ENCODE assay signal across 17 mouse cellular contexts in the genomic region with DNA sequence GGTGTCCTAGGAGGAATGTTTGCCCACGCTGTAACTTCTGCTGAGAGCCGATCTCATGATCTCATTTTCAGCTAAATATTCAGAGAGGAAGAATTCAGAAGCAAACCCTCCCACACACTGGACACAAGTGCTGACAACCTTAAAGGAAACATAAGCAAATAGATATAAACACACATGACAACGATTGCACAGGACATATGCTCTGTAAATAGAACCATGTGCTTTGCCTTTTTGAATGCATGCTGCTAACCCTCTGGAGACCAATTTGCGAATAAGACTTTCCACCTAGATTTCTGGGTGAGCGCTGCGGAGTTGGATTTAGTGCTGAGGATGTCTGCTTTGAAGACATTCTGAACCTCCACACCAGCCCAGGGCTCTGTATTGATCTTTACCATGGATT.
DNase-seq lines count a peak whose midpoint lies in the region; ATAC-seq lines count a peak whose summit lies in the region.
"Had no signal": no experiment of that assay in that cellular context is flagged by ENCODE, and none has a peak within 500 bp of the region (broad histone marks: within the 10 kb centered on the region; RNA-seq: fewer than 3 reads in every experiment).

No protein-coding gene starts in this region.

- peak; percentile 43; the same call in 1 of the 2 replicates for ATAC-seq in forebrain, embryonic 13.5 days
- no peak for ATAC-seq in forebrain, embryonic 12.5 days (ENCODE audit: low FRiP score)
- ATAC-seq: inflammation-experienced regulatory T-cells, adult 6 months; intestine, postnatal 0 days had no signal

- no peak overlapping the region for H3K4me3 ChIP-seq in forebrain, embryonic 13.5 days
- no peak overlapping the region for H3K4me3 ChIP-seq in forebrain, embryonic 12.5 days (replicated peaks)
- H3K4me3 ChIP-seq: heart, embryonic 13.5 days; hindbrain, embryonic 12.5 days had no signal

- no peak overlapping the region for H3K27ac ChIP-seq in forebrain, embryonic 13.5 days
- H3K27ac ChIP-seq in forebrain, embryonic 12.5 days, result no peak overlapping the region
- H3K27ac ChIP-seq: heart, embryonic 13.5 days; hindbrain, embryonic 12.5 days had no signal

- no peak overlapping the region for H3K9ac ChIP-seq in forebrain, embryonic 13.5 days
- H3K9ac ChIP-seq in forebrain, embryonic 12.5 days, result no peak overlapping the region
- H3K9ac ChIP-seq: heart, embryonic 13.5 days; hindbrain, embryonic 12.5 days had no signal

- peak; percentile 18 for DNase-seq in heart, adult 11 months
- no peak for DNase-seq in heart, postnatal 10 days
- DNase-seq in right cerebral cortex, adult 18-20 months, result peak; percentile 3
- no peak for DNase-seq in right cerebral cortex, postnatal 10 days (ENCODE audit: low spot score in 2 of 2)
- DNase-seq in cerebellum, adult 9-11 months, result no peak
- DNase-seq: adrenal gland, postnatal 10 days; cerebellum, adult 11-12 months; cerebellum, adult 9-10 months; cerebellum, postnatal 36 days; gastrocnemius, postnatal 14 days; heart, postnatal 4 days had no signal

- intact Hi-C loops in heart, postnatal 10 days (cut with DNase I), result no loop called here

- H3K4me1 ChIP-seq in forebrain, embryonic 13.5 days, result no peaks in the 10 kb centered on the region
- no peaks in the 10 kb centered on the region for H3K4me1 ChIP-seq in forebrain, embryonic 12.5 days
- H3K4me1 ChIP-seq: heart, embryonic 13.5 days had no signal

- no peaks in the 10 kb centered on the region for H3K9me3 ChIP-seq in forebrain, embryonic 13.5 days (replicated peaks)
- H3K9me3 ChIP-seq in forebrain, embryonic 12.5 days, result no peaks in the 10 kb centered on the region
- H3K9me3 ChIP-seq: heart, embryonic 13.5 days; hindbrain, embryonic 12.5 days had no signal

- WGBS in forebrain, embryonic 13.5 days, result 70% methylated on average over 6 of the region's 6 CpGs
- 66% methylated on average over 6 of the region's 6 CpGs for WGBS in forebrain, embryonic 12.5 days

- no peaks in the 10 kb centered on the region for H3K36me3 ChIP-seq in forebrain, embryonic 13.5 days (ENCODE audit: poor library complexity, severe bottlenecking)
- no peaks in the 10 kb centered on the region for H3K36me3 ChIP-seq in forebrain, embryonic 12.5 days (replicated peaks)
- H3K36me3 ChIP-seq: heart, embryonic 13.5 days; hindbrain, embryonic 12.5 days had no signal

- no peaks in the 10 kb centered on the region for H3K27me3 ChIP-seq in forebrain, embryonic 13.5 days
- no peaks in the 10 kb centered on the region for H3K27me3 ChIP-seq in forebrain, embryonic 12.5 days
- H3K27me3 ChIP-seq: heart, embryonic 13.5 days; hindbrain, embryonic 12.5 days had no signal

- H3K4me2 ChIP-seq in forebrain, embryonic 13.5 days, result no peak overlapping the region
- H3K4me2 ChIP-seq in forebrain, embryonic 12.5 days, result no peak overlapping the region
- H3K4me2 ChIP-seq: heart, embryonic 13.5 days; hindbrain, embryonic 12.5 days had no signal

Comparison
In these comparisons a context has a peak if more than half of its experiments do, and no peak if none do; other contexts are left out.
1. DNase-seq: peak in heart, adult 11 months (single experiment) and right cerebral cortex, adult 18-20 months (single experiment); none in heart, postnatal 10 days (0 of 2), right cerebral cortex, postnatal 10 days (0 of 2) and cerebellum, adult 9-11 months (single experiment).